8 mouse cellular contexts compared by ENCODE assay signal in the genomic region with DNA sequence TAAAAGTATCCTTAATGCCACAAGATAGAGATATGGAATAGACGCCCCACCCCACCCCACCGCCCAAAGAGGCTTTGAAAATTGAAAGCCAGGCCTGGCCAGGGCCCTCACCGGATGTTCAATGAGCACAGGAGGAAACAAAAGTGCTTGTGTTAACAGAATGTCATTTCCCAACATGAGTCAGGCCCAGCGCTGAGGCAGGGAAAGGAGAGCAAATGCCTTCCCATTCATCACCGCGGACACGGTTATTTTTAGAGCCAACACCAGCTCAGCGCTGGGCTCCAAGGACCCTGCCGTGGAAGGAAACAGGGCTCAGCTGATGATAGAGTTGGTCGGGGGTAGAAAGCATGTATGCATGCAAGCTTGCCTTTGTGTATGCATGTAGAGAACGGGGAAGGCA. TPM values are rescaled to one million over a fixed set of nuclear protein-coding genes. Genes with fewer than 3 reads are reported as not detected.
DNase-seq lines count a peak whose midpoint lies in the region; ATAC-seq and TF ChIP-seq lines count a peak whose summit lies in the region.

No protein-coding gene starts in this region.

- TF ChIP-seq CTCF in cerebellum, adult 2 months (IDR thresholded peaks at IDR 0.05; ENCODE audit: borderline replicate concordance, insufficient read depth, low read depth, low read length), result no peak

- peak; percentile 14 to 39 for DNase-seq in spleen, postnatal 36 days (ENCODE audit: low spot score in 2 of 2)
- DNase-seq in spleen, postnatal 4 days (ENCODE audit: low spot score in 2 of 2), result no peak
- DNase-seq in embryo, embryonic 10.5 days (ENCODE audit: low spot score), result peak; percentile 64
- peak; percentile 73 for DNase-seq in heart, postnatal 4 days
- DNase-seq in kidney, postnatal 4 days, result peak; percentile 54 to 67
- DNase-seq in cerebellum, adult 2 months, result no peak
- no peak for DNase-seq in frontal cortex, postnatal 10 days (ENCODE audit: low spot score in 2 of 2)

- H3K4me1 ChIP-seq in neural tube, embryonic 12.5 days, result peaks cover 10% of the 10 kb centered on the region; the same call in 1 of the 2 replicates
- H3K4me1 ChIP-seq in cerebellum, adult 2 months (ENCODE audit: control insufficient read depth, insufficient read depth, low read length), result no peaks in the 10 kb centered on the region

- no peak overlapping the region for H3K4me3 ChIP-seq in neural tube, embryonic 12.5 days
- no peak overlapping the region for H3K4me3 ChIP-seq in cerebellum, adult 2 months (replicated peaks; ENCODE audit: insufficient read depth, low read depth, low read length)

- H3K36me3 ChIP-seq in neural tube, embryonic 12.5 days, result no peaks in the 10 kb centered on the region

- no peak overlapping the region for H3K4me2 ChIP-seq in neural tube, embryonic 12.5 days (replicated peaks)

- no peaks in the 10 kb centered on the region for H3K9me3 ChIP-seq in neural tube, embryonic 12.5 days

- no peak overlapping the region for H3K9ac ChIP-seq in neural tube, embryonic 12.5 days

- 33% methylated on average over 11 of the region's 11 CpGs for WGBS in neural tube, embryonic 12.5 days
- 20% methylated on average over 11 of the region's 11 CpGs for WGBS in cerebellum, adult 2 months

- H3K27me3 ChIP-seq in neural tube, embryonic 12.5 days (replicated peaks), result no peaks in the 10 kb centered on the region
- no peaks in the 10 kb centered on the region for H3K27me3 ChIP-seq in cerebellum, adult 2 months (ENCODE audit: control insufficient read depth, insufficient read depth, low read length)

- no peak for TF ChIP-seq POLR2A in cerebellum, adult 2 months (IDR thresholded peaks at IDR 0.05; ENCODE audit: borderline replicate concordance, insufficient read depth, low read length)

- no peak overlapping the region for H3K27ac ChIP-seq in neural tube, embryonic 12.5 days
- H3K27ac ChIP-seq in cerebellum, adult 2 months (ENCODE audit: insufficient read depth, low read length), result no peak overlapping the region

- peak; percentile 44; the same call in 1 of the 2 replicates for ATAC-seq in neural tube, embryonic 12.5 days (ENCODE audit: low FRiP score, low read depth)

RNA-seq across cellular contexts. Expression of a gene that starts 40.4 kb away (rescaled TPM):
- total RNA-seq in heart, postnatal 4 days (2021), result 100 to 1,000 TPM; 160 to 168 TPM
- polyA plus RNA-seq in neural tube, embryonic 12.5 days (2016; fragmentation: Nextera tagmentation; extraction: Ambion mirVana), result 8.7 and 11.9 TPM in 2 replicates
- 12.4 and 14.4 TPM in 2 replicates for polyA plus RNA-seq in cerebellum, adult 2 months (2012; rRNA removed)

Comparison
In these comparisons a context has a peak if more than half of its experiments do, and no peak if none do; other contexts are left out.
1. DNase-seq: peak in spleen, postnatal 36 days (2 of 2), embryo, embryonic 10.5 days (single experiment), heart, postnatal 4 days (single experiment) and kidney, postnatal 4 days (2 of 2); none in spleen, postnatal 4 days (0 of 2), cerebellum, adult 2 months (0 of 2) and frontal cortex, postnatal 10 days (0 of 2).